In the genomic region with DNA sequence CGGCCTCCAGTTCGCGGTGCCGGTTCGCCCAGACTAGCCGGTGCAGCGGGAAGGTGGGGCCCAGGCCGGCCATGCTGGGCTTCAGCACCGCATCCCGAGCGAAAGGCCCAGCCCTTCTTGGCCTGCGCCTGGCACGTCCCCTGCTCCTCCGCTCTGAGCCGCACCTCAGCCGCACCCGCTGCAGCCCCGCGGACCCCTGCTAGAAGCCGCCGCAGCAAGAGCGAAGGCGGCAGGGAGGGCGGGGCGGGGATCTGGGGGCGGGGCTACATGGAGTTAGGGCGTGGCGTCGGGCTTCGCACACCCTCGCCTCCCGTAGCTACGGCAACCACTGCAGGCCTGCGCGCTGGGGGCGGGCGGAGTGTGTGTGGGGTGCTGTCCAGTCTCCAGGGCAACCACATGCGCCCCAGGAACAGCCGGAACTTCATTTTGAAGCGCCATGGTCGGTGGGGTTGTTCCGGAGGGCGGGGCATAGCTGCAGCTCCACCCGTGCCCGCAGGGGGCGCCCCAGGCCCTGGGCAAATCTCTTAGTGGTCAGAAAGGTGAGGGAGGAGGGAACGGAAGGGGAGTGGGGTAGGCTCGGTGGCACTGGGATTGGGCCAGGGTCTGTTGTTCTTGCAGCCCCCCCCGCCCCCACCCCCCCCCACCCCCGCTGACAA, we compare ENCODE assay signal across 8 mouse cellular contexts. TPM values are rescaled to one million over a fixed set of nuclear protein-coding genes. Genes with fewer than 3 reads are reported as not detected.
A peak's percentile ranks its signal among the peaks of the same experiment; 100 is the strongest.
DNase-seq lines count a peak whose midpoint lies in the region; ATAC-seq lines count a peak whose summit lies in the region.

Ankrd13d (minus strand) TSS at position 240 of the 656 bp plus-strand sequence.

- peak; percentile 76 to 83 for DNase-seq in adrenal gland, adult 18-20 months (ENCODE audit: low spot score in 2 of 2)
- peak; percentile 93 for DNase-seq in embryo, embryonic 10.5 days (ENCODE audit: low spot score)
- DNase-seq in gastrocnemius, postnatal 14 days, result peak; percentile 77
- DNase-seq in left cerebral cortex, adult 9 months (ENCODE audit: low spot score in 2 of 2), result peak; percentile 88 to 95
- peak; percentile 95 to 97 for DNase-seq in right cerebral cortex, postnatal 10 days (ENCODE audit: low spot score in 2 of 2)
- DNase-seq in urinary bladder, postnatal 14 days (ENCODE audit: low spot score), result peak; percentile 85

- intact Hi-C loops in gastrocnemius, postnatal 14 days (cut with DNase I; ENCODE audit: low total_unique reads), result no loop called here

- peaks cover 8% of the 10 kb centered on the region for H3K27me3 ChIP-seq in megakaryocyte, embryonic 14.5 days (replicated peaks)

- H3K4me3 ChIP-seq in megakaryocyte, embryonic 14.5 days (replicated peaks), result peak within 1 kb of the TSS; percentile 98

- peaks cover 57% of the 10 kb centered on the region for H3K36me3 ChIP-seq in megakaryocyte, embryonic 14.5 days (replicated peaks; ENCODE audit: low read length)

- H3K9me3 ChIP-seq in megakaryocyte, embryonic 14.5 days, result peaks cover 4% of the 10 kb centered on the region

- peaks cover 62% of the 10 kb centered on the region for H3K4me1 ChIP-seq in megakaryocyte, embryonic 14.5 days

- ATAC-seq in inflammation-experienced regulatory T-cells, adult 6 months, result peak; percentile 81

RNA-seq across cellular contexts. Expression of gene Ankrd13d, which starts in this region (rescaled TPM):
- 1 to 10 TPM; 3.2 to 5.0 TPM for total RNA-seq in adrenal gland, adult 18-20 months (2021)
- under 1 TPM; 0.62 to 0.90 TPM for total RNA-seq in gastrocnemius, postnatal 14 days (2021)
- polyA plus RNA-seq in inflammation-experienced regulatory T-cells, adult 6 months (2017; shearing (Covaris generic)), result 1 to 10 TPM in 2 of 3 experiments, under 1 TPM in 1; 0.87 to 3.0 (median 2.3) TPM
- polyA plus RNA-seq in megakaryocyte, embryonic 14.5 days (2012; ENCODE audit: insufficient read depth, low replicate concordance), result 5.6 TPM in 1 of 2 replicates, not detected in the other

Comparison
In these comparisons a context has a peak if more than half of its experiments do, and no peak if none do; other contexts are left out.
1. Peak in every context shown above with its lines: DNase-seq, ATAC-seq and H3K4me3 ChIP-seq.
2. Peak in DNase-seq in gastrocnemius, postnatal 14 days; RNA of the gene not detected or under 1 TPM.